Mouse (Mus musculus): ENCODE data around the gene Olfr1535. TPM values are rescaled to one million over a fixed set of nuclear protein-coding genes. Genes with fewer than 3 reads are reported as not detected.

Gene Olfr1535
- polyA plus RNA-seq (2015; fragmentation: Nextera tagmentation; extraction: Ambion mirVana), result not detected in 2 replicates

DNA sequence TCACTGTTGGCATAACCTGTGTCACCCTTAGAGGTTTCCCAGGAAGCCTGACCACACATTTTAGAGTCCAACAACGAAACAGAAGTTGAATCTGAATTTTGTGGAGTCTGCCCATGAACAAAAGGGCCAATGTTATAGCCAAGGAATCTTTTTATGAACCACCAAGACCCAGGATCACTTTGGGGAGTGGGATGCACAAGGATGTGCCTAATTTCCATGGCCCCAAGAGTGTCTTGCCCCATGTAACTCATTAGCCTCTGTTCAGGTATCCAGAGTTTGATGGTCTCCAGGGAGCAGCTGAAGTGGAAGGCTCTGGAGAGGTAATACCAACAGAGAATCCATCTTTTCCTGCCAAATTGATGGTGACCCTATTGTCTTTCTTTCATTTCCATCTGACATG lies at the start of gene Olfr1535:
Olfr1535 (minus strand) TSS at position 101 of the 400 bp plus-strand sequence.

DNA sequence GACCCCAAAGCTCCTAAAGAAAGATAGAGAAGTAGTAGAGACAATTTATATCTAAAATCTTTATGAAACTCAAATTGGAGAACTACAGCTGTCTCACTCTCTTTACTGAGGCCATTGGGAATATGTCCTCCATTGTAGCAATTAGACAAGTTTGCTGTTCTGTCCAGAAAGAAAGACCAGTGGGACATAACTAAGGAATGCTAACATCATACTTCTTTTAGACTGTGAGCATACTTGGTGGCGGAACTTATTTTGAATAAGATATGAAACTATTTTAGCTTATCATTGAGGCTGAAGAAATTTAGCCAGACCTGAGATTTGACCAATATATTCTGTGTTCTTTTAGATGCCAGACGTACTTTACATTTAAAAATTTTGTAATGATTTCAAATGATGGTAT lies 22.0 kb upstream of the Olfr1535 start, which contains the start of gene Olfr1364:
Olfr1364 (minus strand) TSS at position 101 of the 400 bp plus-strand sequence.

DNA sequence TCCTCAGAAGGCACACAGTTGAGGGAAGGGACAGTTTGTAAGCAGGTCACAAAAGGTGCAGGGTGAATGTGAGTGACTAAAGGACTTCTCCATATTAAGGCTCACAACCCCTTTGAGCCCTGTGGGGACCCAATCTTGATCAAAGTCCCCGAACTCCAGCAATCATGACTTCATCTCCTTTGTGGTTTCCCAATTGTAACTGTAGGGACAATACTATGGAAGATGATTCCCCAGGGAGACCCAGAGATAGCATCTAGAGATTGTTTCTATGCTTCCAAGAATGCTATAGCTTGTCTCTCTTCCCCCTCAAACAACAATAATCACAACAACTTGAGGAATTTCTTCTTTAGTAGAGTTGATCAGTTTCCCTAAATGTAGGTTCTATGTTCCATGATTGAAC lies 17.0 kb downstream of the Olfr1535 start, which contains the start of gene Olfr1366:
Olfr1366 (minus strand) TSS at position 101 of the 400 bp plus-strand sequence.

DNA sequence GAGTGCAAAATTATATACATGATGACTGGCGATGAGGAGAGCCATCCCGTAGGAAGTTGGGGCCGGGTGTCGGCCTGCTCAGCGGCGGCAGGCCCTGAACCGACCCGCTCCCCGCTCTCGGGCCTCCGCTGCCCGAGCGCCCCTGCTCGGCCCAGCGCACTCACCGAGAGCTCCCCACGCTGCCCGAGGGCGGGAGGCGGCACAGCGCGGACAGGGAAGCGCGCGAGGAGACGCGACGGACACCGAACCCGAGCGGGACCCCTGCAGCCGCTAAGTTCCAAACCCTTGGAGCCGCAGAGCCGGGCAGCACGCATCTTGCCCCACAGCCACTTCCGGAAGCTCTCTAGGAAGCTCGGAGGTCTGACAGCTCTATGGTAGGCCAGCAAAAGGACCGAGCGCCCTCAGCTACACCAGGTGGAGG lies 28.9 kb downstream of the Olfr1535 start, which contains the start of gene Zkscan8:
Zkscan8 (minus strand) TSS at position 340 of the 421 bp plus-strand sequence.

Other genes starting within 250 kb of the Olfr1535 start
- gene Gpx6, start 247.8 kb downstream of the Olfr1535 start, polyA plus RNA-seq (2015; fragmentation: Nextera tagmentation; extraction: Ambion mirVana), result 0.39 and 0.66 TPM in 2 replicates
- gene Olfr1367, start 213.0 kb downstream of the Olfr1535 start, polyA plus RNA-seq (2015; fragmentation: Nextera tagmentation; extraction: Ambion mirVana), result not detected in 2 replicates
- gene Zscan12, start 197.1 kb downstream of the Olfr1535 start, polyA plus RNA-seq (2015; fragmentation: Nextera tagmentation; extraction: Ambion mirVana), result 7.4 and 7.8 TPM in 2 replicates
- gene Zkscan3, start 157.1 kb downstream of the Olfr1535 start, polyA plus RNA-seq (2015; fragmentation: Nextera tagmentation; extraction: Ambion mirVana), result 48.8 and 70.7 TPM in 2 replicates
- 1.1 and 2.0 TPM in 2 replicates for gene Pgbd1, start 118.8 kb downstream of the Olfr1535 start, polyA plus RNA-seq (2015; fragmentation: Nextera tagmentation; extraction: Ambion mirVana)
- 16.3 and 24.7 TPM in 2 replicates for gene Zscan26, start 106.2 kb downstream of the Olfr1535 start, polyA plus RNA-seq (2015; fragmentation: Nextera tagmentation; extraction: Ambion mirVana)
- gene Nkapl, start 91.4 kb downstream of the Olfr1535 start, polyA plus RNA-seq (2015; fragmentation: Nextera tagmentation; extraction: Ambion mirVana), result 2.3 and 2.4 TPM in 2 replicates
- 3.8 and 4.9 TPM in 2 replicates for gene Zkscan4, start 81.0 kb downstream of the Olfr1535 start, polyA plus RNA-seq (2015; fragmentation: Nextera tagmentation; extraction: Ambion mirVana)
- gene Gm10065, start 80.5 kb downstream of the Olfr1535 start, polyA plus RNA-seq (2015; fragmentation: Nextera tagmentation; extraction: Ambion mirVana), result not detected in 2 replicates
- 0.35 and 0.41 TPM in 2 replicates for gene AK157302, start 64.7 kb downstream of the Olfr1535 start, polyA plus RNA-seq (2015; fragmentation: Nextera tagmentation; extraction: Ambion mirVana)
- gene Gm11273, start 58.5 kb downstream of the Olfr1535 start, polyA plus RNA-seq (2015; fragmentation: Nextera tagmentation; extraction: Ambion mirVana), result 6.0 and 10.4 TPM in 2 replicates
- gene Zkscan8, start 28.8 kb downstream of the Olfr1535 start, polyA plus RNA-seq (2015; fragmentation: Nextera tagmentation; extraction: Ambion mirVana), result 2.2 and 2.6 TPM in 2 replicates
- not detected in 2 replicates for gene Olfr1366, start 17.1 kb downstream of the Olfr1535 start, polyA plus RNA-seq (2015; fragmentation: Nextera tagmentation; extraction: Ambion mirVana)
- gene Olfr1364, start 21.9 kb upstream of the Olfr1535 start, polyA plus RNA-seq (2015; fragmentation: Nextera tagmentation; extraction: Ambion mirVana), result not detected in 2 replicates
- not detected in 2 replicates for gene Olfr1362, start 54.1 kb upstream of the Olfr1535 start, polyA plus RNA-seq (2015; fragmentation: Nextera tagmentation; extraction: Ambion mirVana)
- gene Olfr11, start 82.6 kb upstream of the Olfr1535 start, polyA plus RNA-seq (2015; fragmentation: Nextera tagmentation; extraction: Ambion mirVana), result not detected in 2 replicates
- not detected in 2 replicates for gene Olfr1361, start 103.5 kb upstream of the Olfr1535 start, polyA plus RNA-seq (2015; fragmentation: Nextera tagmentation; extraction: Ambion mirVana)
- not detected in 2 replicates for gene Olfr1360, start 117.5 kb upstream of the Olfr1535 start, polyA plus RNA-seq (2015; fragmentation: Nextera tagmentation; extraction: Ambion mirVana)
- gene Olfr1359, start 138.2 kb upstream of the Olfr1535 start, polyA plus RNA-seq (2015; fragmentation: Nextera tagmentation; extraction: Ambion mirVana), result not detected in 2 replicates
- 1.4 TPM in 1 of 2 replicates, not detected in the other for gene Hist1h2bl, start 156.2 kb upstream of the Olfr1535 start, polyA plus RNA-seq (2015; fragmentation: Nextera tagmentation; extraction: Ambion mirVana)
- gene Hist1h2ai, start 156.5 kb upstream of the Olfr1535 start, polyA plus RNA-seq (2015; fragmentation: Nextera tagmentation; extraction: Ambion mirVana), result 6.6 and 14.9 TPM in 2 replicates
- gene Hist1h3h, start 157.8 kb upstream of the Olfr1535 start, polyA plus RNA-seq (2015; fragmentation: Nextera tagmentation; extraction: Ambion mirVana), result 0.38 and 2.1 TPM in 2 replicates
- gene Hist1h2bm, start 162.2 kb upstream of the Olfr1535 start, polyA plus RNA-seq (2015; fragmentation: Nextera tagmentation; extraction: Ambion mirVana), result 1.1 and 1.3 TPM in 2 replicates
- 0.39 and 0.77 TPM in 2 replicates for gene Hist1h4j, start 175.2 kb upstream of the Olfr1535 start, polyA plus RNA-seq (2015; fragmentation: Nextera tagmentation; extraction: Ambion mirVana)
- gene Hist1h4k, start 190.6 kb upstream of the Olfr1535 start, polyA plus RNA-seq (2015; fragmentation: Nextera tagmentation; extraction: Ambion mirVana), result 2.2 and 2.5 TPM in 2 replicates
- 6.3 and 6.9 TPM in 2 replicates for gene Hist1h2ak, start 193.9 kb upstream of the Olfr1535 start, polyA plus RNA-seq (2015; fragmentation: Nextera tagmentation; extraction: Ambion mirVana)
- 0.83 and 1.5 TPM in 2 replicates for gene Hist1h2bn, start 194.2 kb upstream of the Olfr1535 start, polyA plus RNA-seq (2015; fragmentation: Nextera tagmentation; extraction: Ambion mirVana)
- gene Hist1h1b, start 220.7 kb upstream of the Olfr1535 start, polyA plus RNA-seq (2015; fragmentation: Nextera tagmentation; extraction: Ambion mirVana), result 9.0 and 13.0 TPM in 2 replicates
- 55.7 and 74.2 TPM in 2 replicates for gene Hist1h3i, start 223.5 kb upstream of the Olfr1535 start, polyA plus RNA-seq (2015; fragmentation: Nextera tagmentation; extraction: Ambion mirVana)
- 7.6 and 8.2 TPM in 2 replicates for gene Hist1h2an, start 227.3 kb upstream of the Olfr1535 start, polyA plus RNA-seq (2015; fragmentation: Nextera tagmentation; extraction: Ambion mirVana)
- 1.4 and 1.8 TPM in 2 replicates for gene Hist1h2bp, start 227.6 kb upstream of the Olfr1535 start, polyA plus RNA-seq (2015; fragmentation: Nextera tagmentation; extraction: Ambion mirVana)